Mouse (Mus musculus) megakaryocyte-erythroid progenitor cell, adult 5-6 weeks (primary cell): ENCODE results near the gene Vegfa. TPM values are rescaled to one million over a fixed set of nuclear protein-coding genes. Genes with fewer than 3 reads are reported as not detected.
A peak's percentile ranks its signal among the peaks of the same experiment; 100 is the strongest.

Experiments used
- ATAC-seq: replicated peaks from 2 replicates; pipeline ENCODE4 v1.8.0; 2016; ENCODE audit warnings: mild to moderate bottlenecking, inconsistent platforms; ENCODE audit not compliant: severe bottlenecking, poor library complexity, low FRiP score, low TSS enrichment
- total RNA-seq, 2 experiments: library from RNA; stranded (forward) in 1 of 2; stranded (reverse) in 1 of 2; fragments of 200-1000, 215-1000 nt in 1 of 2; fragments of >200 nt in 1 of 2; fragmentation: Nextera tagmentation in 1 of 2; gene quantifications; 2 replicates each; pipeline ENCODE4 v1.2.3; 2014 to 2017

Gene Vegfa
- total RNA-seq, 2 experiments from 2014 or later, result 12.5 to 17.2 TPM

GRCm38 (mm10) chr17:46029052-46029553 is 3.1 kb downstream of the Vegfa start:
- no peak for ATAC-seq

GRCm38 (mm10) chr17:46028210-46029051 is 3.7 kb downstream of the Vegfa start:
- no peak for ATAC-seq

- ATAC-seq, result peak; percentile 38; the same call in 1 of the 2 replicates
Observed at GRCm38 (mm10) chr17:46027066-46027917, 4.9 kb downstream of the Vegfa start.

DNA sequence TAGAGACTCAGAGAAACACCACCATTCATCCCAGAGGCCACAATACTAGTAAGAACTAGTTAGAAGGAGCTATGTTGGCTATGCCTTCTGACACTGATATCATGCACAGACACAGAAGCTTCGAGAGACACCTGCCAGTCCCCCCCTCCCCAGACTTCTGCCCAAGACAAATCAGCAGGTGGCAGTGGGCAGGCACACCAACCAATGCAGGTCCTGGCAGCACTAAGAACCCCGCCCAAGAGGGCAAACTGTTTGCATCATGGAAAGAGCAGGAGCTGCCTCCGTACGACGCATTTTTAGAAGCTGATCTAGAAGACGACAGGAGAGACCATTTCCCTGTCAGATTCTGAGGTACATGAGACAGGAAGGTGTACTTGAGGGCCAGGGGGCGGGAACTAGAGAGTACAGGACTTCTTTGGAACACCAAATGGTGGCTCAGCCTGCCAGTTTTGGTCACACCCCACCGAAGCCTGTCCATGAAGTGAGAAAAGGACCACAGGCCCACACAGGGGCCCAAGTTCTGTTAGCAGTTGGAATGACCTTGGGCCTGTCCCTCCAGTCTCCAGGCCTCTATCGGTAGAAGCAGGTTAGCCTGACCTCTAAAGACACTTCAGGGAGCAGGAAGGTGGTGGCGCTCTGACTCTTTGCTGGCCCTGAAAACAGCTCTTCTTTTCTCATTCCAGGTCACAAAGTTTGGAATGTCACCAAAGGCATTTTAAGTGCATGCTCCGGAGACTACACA is 6.1 kb downstream of the Vegfa start:
- no peak for ATAC-seq

DNA sequence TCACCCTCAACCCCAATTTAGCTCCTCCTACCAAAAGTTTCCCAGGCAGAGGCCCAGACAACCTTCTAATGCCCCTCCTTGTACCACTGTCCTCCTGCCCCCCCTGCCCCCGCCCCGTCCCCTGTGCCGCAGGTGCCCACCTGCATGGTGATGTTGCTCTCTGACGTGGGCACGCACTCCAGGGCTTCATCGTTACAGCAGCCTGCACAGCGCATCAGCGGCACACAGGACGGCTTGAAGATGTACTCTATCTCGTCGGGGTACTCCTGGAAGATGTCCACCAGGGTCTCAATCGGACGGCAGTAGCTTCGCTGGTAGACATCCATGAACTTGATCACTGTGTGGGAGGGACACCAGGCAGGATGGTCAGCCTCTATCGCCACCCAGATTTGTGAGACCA is 7.0 kb downstream of the Vegfa start:
- no peak for ATAC-seq

- no peak for ATAC-seq
Observed at GRCm38 (mm10) chr17:46024192-46024591, 8.0 kb downstream of the Vegfa start.

GRCm38 (mm10) chr17:46023572-46023971 is 8.6 kb downstream of the Vegfa start:
- ATAC-seq, result no peak

DNA sequence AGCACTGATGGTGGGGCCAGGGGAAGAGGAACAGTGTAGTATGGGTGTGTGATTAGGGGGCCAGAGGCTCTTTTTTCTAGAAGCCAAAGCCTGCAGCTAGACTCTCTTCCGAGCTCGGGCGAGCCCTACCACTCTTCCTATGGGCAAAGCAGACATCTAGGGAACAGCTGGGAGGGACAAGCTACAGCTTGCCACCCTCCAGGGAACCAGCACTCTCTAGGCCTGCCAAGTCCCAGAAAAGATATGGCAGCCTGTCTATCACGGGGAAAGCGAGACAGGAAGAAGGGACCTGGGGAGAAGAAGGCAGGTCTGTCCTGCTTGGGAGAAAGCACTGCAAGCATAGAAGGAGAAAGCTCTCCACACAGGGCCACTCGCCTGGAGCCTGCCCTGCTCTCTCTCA is 9.2 kb downstream of the Vegfa start:
- ATAC-seq, result no peak

DNA sequence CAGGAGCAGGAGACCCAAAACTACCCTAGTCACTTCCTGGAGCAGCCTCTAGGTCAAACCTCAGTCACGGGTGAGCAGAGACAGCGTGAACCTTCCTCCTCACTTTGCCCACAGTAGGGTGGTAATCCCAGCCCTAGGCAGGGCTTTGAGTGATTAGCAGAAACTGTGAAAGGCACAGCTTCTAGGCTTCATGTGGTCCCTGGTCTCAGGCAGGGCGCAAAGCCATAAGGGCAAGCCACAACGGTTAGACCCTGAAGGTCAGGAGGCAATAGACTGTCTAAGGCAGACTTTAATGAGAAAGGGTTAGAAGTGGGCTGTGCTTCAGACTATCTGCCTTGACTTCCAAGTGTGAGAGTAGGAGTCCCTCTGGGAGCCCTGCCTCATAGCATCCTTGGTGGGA is 9.7 kb downstream of the Vegfa start:
- no peak for ATAC-seq

DNA sequence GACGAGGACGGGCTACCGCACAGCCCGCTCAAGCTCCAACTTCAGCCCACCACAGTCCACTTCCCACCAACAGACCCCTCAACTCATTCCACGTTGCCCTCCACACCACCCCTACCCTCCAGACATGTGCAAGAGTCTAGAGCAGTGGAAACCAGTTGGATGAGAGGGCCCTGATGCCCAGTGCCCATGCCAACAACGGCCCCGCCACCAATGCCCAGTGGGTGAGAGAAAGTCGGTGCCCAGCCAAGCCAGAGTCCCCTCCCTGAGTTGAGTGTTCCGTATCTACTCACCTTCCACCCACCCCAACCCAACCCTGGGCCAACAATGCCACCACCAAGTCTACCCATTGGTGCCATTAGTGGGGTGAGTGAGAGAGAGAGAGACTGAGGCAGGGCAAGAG is 10.4 kb downstream of the Vegfa start:
- no peak for ATAC-seq

- ATAC-seq, result no peak
Observed at GRCm38 (mm10) chr17:46021173-46021572, 11.0 kb downstream of the Vegfa start.

DNA sequence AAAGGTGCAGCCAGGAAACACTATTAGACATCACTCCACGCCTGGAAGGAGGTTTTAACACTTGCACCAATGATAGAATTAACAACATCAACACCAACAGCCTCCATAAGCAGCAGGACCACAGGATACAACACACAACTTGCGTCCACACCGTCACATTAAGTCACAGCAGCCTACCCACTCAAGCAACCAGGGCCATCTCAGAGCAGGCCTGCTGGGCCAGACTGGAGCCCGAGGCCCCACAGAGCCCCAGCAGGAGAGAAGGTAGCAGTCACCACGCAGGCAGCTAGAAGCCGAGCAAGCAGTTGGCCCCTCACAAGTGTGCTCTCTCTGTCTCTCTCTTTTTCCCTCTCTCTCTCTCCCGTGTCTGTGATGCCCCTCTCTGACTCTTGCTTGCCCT is 11.6 kb downstream of the Vegfa start:
- no peak for ATAC-seq

GRCm38 (mm10) chr17:46018736-46019004 is 13.5 kb downstream of the Vegfa start:
- ATAC-seq, result no peak

GRCm38 (mm10) chr17:46017946-46018735 is 14.0 kb downstream of the Vegfa start:
- ATAC-seq, result no peak

- ATAC-seq, result no peak
Observed at GRCm38 (mm10) chr17:46016617-46017016, 15.6 kb downstream of the Vegfa start.

DNA sequence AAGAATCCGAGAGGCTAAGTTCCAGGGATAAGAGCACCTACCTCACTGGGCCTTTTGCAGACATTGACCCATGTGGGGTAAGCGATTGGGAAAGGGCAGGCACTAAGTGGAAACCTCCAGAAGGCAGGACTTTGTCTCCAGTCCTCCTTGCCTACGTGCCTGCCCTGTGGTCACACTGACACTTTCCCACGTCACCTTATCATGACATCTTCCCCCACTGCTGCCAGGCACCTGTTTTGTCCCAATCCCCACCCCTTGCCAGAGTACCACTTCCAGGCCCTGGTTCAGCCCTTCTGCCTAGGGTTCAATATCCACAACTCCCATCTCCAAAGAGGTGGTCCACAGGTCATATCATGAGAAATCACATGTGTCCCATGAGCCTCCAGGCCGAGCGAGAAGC is 16.2 kb downstream of the Vegfa start:
- no peak for ATAC-seq

- no peak for ATAC-seq
Observed at GRCm38 (mm10) chr17:46014935-46015334, 17.2 kb downstream of the Vegfa start.

GRCm38 (mm10) chr17:46013549-46013948 is 18.6 kb downstream of the Vegfa start:
- no peak for ATAC-seq

DNA sequence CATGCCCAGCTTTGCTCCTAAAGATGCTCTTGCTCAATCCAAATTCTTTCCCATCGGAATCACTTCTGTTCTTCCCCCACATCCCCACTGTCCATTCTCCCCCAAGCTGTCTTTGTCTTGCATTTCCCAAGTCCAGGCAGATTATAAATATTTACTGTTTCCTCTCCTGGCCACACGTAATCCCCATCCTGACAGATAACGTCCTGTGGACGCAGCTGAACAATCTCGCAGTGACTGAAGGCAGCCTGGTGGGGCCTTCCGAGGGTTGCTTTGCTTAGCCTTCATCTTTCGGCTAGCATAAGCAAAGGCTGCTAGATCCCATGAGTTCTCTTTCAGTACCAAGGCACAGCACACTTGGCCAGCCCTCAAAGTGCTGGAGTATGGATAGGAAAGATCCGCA is 20.0 kb downstream of the Vegfa start:
- no peak for ATAC-seq
